Mouse (Mus musculus): ENCODE measurements around the gene Arrdc2. TPM values are rescaled to one million over a fixed set of nuclear protein-coding genes. Genes with fewer than 3 reads are reported as not detected.
"Not testable (repeated sequence)": the region's sequence is repeated elsewhere in the genome, so short reads cannot be mapped to it uniquely, and the experiment has no call there.

Arrdc2 gene
- total RNA-seq, 2 experiments from 2014 or later = 11.0 to 11.1 TPM

DNA sequence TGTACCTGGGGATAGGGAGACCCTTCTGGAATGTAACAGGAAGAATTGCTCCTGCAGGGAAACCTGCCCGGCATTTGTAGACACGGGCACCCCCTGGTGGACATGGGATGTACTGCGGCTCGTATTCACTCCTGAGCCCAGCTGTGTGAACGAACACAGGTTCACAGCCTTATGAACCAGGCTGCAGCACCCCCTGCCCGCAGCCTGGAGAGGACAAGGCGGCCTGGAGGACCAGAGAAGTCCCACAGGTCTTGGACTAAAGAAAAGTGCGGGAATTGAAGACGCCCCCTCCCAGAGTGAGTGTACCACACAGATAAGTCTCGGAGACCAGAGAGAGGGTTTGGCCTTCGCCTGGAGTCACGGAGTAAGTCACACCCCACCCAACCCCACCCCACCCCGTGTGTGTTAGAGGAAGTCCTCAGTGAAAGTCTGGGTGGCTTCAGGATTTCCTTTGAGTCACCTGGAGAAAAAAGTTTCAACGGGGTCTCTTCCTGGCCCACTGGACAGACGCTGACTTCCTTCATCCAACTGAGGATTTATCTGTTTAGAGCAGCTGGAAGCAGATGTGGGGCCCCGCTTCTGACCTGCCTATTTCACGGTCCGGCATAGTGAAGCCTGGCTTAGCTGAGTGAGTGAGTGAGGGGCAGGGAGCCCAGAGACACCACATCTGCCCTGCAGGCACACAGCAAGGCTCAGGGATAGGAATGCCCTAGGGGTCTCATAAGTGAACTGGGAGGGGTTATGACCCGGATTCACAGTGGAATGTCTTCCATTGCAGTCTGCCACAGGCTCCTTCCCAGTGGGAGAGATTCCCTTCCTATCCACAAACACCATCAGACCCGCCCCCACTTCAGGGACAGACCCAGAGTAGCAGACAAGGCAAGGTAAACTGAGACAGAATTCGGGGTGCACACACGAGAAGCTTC is 1.9 kb upstream of the Arrdc2 start:
- ATAC-seq (ENCODE audit: poor library complexity, severe bottlenecking) = peak; percentile 37

DNA sequence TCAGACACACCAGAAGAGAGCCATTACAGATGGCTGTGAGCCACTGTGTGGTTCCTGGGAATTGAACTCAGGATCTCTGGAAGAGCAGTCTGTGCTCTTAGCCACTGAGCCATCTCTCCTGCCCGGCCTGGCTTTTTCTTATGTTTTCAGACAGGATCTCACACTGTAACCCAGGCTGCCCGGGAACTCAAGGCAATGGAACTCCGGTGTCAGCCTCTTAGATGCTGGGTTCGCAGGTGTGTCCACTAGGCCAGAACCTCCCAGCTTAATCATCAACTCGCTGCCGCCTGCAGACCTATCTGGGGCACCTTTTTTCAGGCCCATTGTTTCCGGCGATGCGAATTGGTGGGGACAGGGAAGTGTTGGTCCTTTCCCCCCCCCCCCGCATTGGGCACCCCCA is 1.1 kb upstream of the Arrdc2 start:
- ATAC-seq (ENCODE audit: poor library complexity, severe bottlenecking) = no peak

DNA sequence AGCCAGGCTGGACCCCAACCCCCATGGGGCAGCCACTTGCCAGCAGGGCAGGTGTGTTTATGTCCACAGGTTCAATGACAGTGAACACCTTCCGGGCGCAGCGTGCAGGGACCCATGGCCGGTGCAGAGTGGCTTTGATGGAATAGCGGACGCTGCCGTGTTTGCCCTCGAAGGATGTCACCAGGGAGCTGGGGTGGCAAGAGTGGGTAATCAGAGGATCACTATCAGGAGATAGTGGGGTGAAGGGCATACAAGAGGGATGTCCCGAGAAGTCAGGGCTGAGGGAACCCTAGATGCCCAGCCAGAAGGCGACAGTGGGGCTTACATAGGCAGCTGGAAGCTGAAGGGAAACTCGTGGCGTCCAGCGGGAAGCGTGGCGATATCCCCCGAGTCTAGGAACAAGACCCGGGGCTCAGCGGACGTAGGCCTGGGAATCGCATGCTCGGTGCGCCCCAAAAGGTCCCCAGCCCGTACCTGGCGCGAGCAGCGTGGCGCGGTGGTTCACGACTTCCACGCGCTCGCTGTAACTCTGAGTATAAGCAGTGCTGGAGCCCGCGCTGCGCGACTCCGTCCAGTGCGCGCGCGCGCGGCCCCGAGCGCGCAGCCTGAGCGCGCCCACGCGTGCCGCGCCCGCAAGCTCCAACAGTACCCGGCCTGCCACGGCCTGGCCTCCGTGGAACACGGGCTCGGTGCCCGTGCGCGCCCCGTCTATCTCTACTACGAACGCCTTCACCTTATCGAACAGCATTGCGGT is 689 bp downstream of the Arrdc2 start:
- ATAC-seq (ENCODE audit: poor library complexity, severe bottlenecking) = peak; percentile 21

DNA sequence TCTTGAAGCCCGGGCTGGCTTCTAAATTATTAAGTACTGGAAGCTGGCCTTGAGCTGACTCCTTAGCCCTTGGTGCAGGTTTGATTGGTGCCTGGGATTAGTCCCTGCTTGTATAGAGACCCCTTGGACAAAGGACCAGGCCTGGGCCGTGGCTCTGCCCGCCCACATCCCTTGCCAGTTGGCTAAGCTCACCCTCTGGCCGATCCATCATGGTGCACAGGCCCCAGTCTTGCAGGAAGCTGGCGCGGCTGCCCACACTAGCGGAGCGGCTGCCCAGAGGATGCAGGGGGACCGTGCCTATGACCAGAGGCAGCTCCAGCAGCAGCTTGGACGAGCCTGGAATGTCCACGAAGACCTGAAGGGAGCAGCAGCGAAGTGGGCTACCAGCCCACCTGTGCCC is 2.9 kb downstream of the Arrdc2 start:
- ATAC-seq (ENCODE audit: poor library complexity, severe bottlenecking) = no peak

DNA sequence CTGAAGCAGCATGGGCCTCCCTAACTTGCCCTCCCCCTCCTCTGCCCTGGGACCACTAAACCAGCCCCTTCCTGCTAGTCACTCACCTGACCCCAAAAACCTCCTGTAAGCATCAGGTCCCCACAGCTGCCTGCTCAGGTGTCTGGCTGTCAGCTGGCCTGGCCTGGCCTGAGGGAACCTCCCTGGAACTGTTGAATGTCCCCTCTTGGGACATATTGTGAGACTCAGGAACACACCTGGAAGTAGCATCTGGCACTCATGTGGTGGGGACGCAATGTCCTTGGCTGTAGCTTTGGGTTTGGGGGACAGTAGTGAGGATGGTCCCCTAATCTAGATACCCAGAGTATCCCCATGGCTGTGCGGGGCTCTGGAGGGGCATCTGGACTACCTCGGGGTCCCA is 5.4 kb downstream of the Arrdc2 start:
- ATAC-seq (ENCODE audit: poor library complexity, severe bottlenecking) = no peak

DNA sequence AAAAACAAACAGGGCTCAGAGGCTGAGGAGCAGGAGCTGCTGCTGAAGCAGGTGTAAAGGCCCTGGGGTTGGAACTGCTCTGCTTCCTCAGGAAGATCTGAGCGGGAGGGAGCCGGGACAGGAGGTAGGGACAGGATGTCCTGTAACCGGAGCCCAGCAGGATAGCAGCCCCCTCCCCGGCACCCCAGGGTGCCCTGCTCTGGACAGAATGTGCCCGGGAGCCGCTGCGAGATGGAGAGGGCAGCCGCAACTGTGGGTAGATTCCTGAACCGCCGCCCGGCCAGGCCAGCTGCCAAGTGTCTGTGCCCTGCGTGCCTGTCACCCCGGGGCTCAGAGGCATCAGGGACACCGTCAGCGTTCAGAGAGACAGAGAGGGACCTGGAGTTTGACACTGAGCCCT is 6.0 kb downstream of the Arrdc2 start:
- no peak for ATAC-seq (ENCODE audit: poor library complexity, severe bottlenecking)

DNA sequence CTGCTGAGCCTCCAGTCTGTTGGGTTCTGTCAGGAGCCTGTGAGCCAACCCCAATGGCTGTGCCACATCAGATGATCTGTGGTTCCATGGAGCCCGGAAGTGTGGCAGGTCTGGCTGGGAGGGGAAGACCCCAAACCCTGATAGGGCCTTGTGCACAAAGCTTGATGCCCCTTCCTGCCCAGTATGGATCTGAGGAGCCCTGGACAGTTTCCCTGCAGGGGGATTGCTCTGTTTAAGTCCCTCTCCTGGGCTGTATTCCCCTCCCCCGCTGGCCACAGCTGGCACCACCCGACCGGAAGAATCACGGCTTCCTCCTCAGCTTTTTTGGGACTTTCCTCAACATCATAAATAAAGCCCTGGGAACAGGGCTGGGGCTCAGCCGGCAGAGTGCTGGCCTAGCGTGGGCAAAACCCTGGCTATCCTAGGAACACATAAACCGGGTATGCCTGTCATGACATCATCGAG is 6.5 kb downstream of the Arrdc2 start:
- ATAC-seq (ENCODE audit: poor library complexity, severe bottlenecking) = peak; percentile 80

DNA sequence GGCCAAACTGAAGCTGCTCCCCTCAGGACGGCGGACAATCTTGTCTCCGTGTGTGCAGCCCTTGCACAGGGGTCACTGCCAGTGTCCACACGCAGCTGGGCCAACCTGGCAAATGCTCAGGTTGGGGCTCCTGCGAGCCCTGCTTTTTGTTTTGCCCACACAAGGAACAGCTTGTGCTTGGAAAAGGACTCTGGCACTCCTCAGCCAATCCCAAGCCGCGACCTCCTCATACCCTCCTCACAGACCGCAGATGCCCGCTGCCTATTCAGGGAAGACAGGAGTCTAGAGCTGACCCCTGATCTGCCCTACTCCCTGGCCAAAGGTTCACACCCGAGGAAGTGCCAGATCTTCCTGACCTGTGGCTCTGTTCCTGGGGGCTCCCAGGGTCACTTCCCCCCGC is 7.1 kb downstream of the Arrdc2 start:
- ATAC-seq (ENCODE audit: poor library complexity, severe bottlenecking) = no peak

DNA sequence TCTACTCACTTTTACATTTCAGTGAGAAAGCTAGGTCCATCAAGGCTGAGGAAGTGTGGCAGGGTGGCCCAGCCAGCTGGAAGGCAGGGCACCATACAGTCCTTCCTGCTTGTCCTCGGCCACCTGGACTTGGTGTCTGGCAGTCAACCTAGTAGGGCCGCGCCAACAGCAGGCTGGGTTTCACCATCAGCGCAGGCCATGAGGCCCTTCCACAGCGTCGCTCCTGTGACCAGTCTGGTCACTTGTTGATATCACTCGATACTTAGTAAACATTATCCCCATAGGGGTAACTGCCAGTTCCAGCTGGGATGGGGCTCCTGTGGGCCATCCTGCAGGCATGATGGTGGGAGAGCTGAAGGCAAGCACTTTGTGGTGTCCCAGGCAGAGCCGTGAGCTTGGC is 8.0 kb downstream of the Arrdc2 start:
- no peak for ATAC-seq (ENCODE audit: poor library complexity, severe bottlenecking)

DNA sequence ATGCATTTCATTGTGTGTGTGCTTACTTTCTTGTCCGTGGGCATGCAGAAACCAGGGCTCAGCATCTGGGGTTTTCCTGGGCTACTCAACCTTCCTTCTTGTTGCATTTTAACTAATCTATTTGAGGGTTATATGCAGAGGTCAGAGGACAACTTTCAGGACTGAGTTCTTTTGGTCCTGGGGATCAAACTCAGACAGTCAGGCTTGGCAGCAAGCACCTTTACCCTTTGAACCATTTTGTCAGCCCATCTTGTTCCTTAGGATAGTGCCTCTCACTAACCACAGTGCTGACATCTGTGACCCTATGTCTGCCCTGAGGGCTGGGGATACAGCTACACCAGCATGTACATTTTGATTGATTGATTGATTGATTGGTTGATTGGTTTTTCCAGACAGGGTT is 11.7 kb downstream of the Arrdc2 start:
- ATAC-seq (ENCODE audit: poor library complexity, severe bottlenecking) = no peak

DNA sequence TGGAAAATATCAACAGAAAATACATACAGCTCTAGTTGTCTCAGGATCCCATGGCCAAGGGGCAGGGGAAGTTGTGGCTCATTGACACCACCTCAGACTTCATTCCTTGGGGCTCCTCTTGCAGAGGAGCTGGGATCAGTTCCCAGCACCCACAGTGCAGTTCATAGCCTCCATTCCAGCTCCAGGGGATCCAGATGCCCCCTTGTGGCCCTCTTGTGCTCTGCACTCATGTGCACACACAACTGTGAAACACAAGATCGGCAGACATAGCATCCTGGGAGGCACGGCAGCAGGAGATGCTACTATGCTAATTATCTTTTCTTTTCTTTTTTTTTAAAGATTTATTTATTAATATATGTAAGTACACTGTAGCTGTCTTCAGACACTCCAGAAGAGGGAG is 12.5 kb downstream of the Arrdc2 start:
- ATAC-seq (ENCODE audit: poor library complexity, severe bottlenecking) = no peak

DNA sequence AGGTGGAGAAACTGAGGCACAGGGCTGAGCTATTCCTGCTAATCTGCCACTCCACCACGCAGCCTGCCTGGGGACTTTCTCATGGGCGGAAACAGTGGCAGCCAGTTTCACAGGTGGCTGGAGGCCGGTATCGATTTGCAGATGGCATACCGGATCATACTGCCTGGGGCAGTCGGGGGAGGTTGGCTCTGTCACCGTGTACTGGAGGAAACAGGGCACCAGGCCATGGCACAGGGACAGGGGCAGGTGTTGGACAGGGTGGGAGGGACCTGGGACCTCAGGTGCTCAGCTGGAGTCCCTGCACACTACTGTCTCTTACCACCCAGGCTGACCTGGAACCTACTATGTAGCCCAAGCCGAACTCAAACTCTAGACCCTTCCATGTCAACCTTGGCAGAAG is 13.7 kb downstream of the Arrdc2 start:
- no peak for ATAC-seq (ENCODE audit: poor library complexity, severe bottlenecking)

DNA sequence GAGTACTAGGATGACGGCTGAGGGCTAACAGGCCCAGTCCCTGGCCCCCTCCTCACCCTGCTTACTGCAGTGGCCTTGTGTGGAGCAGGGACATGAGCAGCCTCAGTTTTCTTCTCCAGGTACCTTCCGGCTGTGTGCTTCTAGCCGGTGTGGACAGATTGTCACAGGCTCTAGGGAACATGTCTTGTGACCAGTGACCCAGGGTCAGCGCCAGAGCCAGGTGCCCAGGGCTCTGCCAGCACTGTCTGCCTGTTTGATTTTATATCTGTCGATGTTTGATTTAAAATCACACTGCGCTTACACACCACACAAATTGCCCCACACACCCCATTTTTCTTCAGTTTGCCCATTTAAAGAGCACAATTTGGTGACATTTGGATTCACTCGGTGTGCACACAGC is 15.7 kb downstream of the Arrdc2 start:
- no peak for ATAC-seq (ENCODE audit: poor library complexity, severe bottlenecking)

DNA sequence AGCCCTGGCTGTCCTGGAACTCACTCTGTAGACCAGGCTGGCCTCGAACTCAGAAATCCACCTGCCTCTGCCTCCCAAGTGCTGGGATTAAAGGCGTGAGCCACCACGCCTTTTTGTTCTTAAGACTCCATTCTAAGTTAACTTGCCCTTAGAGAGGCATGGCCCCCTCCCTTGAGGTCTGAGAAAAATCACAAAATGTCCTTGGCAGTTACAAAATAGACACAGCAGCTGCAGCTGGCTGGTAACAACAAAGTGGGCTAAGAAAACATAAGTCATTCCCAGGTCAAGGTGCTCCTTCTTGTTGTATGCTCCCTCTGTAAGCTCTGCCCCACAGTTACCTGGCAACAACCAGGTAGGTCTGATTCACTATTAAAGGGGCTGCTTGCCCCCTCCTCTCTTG is 16.9 kb downstream of the Arrdc2 start:
- ATAC-seq (ENCODE audit: poor library complexity, severe bottlenecking) = not testable (repeated sequence)

DNA sequence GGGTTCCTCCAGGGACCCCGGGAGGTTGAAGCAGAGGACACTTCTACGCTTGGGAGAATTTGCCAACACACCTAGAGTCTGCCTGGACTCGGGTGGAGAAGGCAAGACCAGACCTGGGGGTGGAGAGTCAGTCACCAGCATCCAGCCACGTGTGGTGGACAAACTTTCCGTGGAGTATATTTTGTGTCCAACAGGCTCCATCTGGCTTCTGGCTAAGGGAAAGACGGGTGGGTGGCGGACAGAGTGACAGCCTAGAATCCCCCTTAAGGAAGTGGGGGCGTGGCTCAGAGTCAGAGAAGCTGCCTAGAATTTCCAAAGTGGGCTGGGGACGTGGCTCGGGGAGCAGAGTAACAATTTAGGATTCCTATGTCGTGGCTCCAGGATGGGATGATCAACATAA is 17.5 kb downstream of the Arrdc2 start:
- no peak for ATAC-seq (ENCODE audit: poor library complexity, severe bottlenecking)

DNA sequence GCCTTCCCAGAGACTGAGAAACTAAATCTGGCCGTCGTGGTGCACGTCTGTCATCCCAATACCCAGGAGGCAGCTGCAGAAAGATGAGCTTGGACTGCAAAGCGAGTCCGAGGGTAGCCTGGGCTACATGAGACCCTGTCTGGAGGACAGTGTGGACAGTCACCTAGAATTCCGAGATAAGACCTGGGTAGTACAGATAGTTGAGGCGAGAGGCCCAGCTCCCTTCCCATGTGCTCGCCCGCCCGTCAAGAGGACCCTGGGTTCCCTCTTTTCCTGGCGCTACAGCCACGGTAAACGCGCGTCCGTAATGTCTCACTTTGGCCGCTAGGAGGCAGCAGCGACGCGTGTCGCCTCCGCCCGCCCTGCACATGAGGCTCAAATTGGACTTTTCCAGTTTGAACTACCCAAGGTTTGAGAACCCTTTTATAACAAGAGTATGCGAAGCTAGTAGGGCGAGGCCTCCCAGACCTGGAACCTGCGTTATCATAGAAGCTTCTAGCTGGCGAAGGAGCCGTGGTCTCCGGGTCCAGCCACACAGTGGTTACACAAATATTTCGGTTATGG is 18.0 kb downstream of the Arrdc2 start:
- ATAC-seq (ENCODE audit: poor library complexity, severe bottlenecking) = peak; percentile 97

DNA sequence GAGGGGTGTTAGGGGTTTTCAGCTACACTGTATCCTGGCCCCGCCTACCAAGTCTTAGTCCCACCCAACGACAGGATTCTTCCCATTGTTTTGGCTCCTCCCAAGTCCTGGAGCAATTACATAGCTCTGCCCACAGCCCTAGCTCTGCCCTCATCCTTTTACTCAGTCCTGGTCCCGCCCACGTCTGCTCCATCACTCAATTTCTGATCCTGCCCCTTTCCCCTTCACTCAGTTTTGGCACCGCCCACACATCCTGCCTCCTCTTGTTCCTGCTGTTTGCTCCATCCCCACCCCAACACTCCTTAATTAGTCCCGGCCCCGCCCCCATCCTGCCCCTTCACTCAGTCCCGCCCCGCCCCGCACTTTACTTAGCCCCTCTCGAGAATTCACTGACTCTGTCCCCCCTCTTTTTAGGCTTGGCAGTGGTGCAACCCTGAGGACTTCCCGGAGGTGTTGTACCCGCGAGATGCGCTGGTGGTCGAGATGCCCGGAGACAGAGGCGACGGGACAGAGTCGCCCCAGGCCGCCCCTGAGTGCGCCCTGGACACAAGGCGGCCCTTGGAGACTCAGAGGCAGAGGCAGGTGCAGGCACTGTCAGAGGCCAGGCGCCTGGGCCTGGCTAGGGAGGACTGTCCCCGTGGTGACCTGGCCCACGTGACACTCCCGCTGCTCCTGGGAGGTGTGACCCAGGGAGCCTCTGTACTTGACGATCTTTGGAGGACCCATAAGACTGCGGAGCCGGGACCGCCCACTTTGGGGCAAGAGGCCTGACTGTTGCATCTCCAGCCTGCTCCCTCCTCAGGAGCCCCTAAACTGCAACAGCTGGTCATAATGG is 19.2 kb downstream of the Arrdc2 start:
- no peak for ATAC-seq (ENCODE audit: poor library complexity, severe bottlenecking)

DNA sequence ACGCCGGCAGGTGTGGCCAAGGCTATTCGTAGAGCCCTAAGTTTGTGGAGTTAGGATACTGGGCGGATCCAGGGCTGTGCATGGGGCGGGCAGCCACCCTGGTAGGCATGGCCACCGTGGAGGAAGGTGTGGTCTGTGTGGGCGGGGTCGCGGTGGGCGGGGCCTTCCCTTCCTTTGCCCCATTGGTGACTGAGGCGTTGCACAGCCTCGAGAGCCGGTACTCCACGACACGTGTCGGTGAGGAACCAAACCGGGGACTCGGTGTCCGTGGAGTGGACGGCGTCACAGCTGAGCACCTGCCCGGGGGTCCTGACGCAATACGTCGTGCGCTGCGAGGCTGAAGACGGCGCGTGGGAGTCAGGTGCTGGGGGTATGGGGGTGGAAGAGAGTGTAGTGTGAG is 22.8 kb downstream of the Arrdc2 start:
- ATAC-seq (ENCODE audit: poor library complexity, severe bottlenecking) = peak; percentile 11; the same call in 1 of the 2 replicates

DNA sequence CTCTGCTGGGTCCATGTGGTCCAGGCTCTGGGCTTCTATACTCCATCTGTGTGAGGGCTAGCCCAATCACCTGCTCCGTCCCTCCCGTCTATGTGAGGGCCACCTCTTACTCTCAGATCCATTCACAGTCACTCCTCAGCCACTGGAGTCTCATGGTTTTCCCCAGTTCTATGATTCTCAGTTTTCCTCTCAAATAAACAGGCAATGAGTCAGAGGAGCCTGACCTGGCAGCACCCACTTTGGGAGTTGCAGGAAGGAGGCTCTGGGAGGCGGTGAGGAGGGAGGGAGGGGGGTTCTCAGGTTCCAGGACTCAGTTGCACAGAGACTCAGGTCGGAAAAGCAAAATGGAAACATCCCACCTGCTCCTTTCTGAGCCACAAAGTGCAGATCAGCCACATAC is 26.6 kb downstream of the Arrdc2 start:
- no peak for ATAC-seq (ENCODE audit: poor library complexity, severe bottlenecking)

DNA sequence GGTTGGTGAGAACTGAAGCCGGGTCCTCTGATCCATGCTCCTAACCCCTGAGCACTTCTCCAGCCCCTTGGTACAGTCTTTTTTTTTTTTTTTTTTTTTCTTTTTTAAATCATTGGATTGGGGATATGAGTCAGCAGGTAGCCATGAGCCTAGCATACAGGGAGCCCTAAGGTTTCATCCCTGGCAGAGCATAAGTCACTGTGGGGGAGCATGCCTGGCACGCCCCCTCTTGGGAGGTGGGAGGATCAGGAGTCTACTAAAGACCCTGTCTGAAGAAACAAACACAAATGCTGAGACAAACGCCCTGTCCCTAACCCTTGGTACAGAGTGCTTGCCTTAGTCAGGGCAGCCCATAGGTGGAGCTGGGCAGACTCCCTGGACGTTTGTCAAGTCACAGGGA is 27.5 kb downstream of the Arrdc2 start:
- ATAC-seq (ENCODE audit: poor library complexity, severe bottlenecking) = no peak
